17 mouse cellular contexts compared by ENCODE assay signal in genomic region chr8:12504240-12504639, GRCm38 (mm10).
DNase-seq lines count a peak whose midpoint lies in the region; ATAC-seq and TF ChIP-seq lines count a peak whose summit lies in the region.
"Had no signal": no experiment of that assay in that cellular context is flagged by ENCODE, and none has a peak within 500 bp of the region (broad histone marks: within the 10 kb centered on the region; RNA-seq: fewer than 3 reads in every experiment).

No protein-coding gene starts in this region.

- H3K36me3 ChIP-seq in E14TG2a.4 (ENCODE audit: insufficient read depth, low read length) (no peaks in the 10 kb centered on the region), ES-E14 (ENCODE audit: control insufficient read depth, insufficient read depth, low read length, poor library complexity, severe bottlenecking) (no peaks in the 10 kb centered on the region)
- H3K36me3 ChIP-seq in embryonic facial prominence, embryonic 11.5 days (replicated peaks; ENCODE audit: control insufficient read depth, insufficient read depth, low read depth, low read length): no peaks in the 10 kb centered on the region
- H3K36me3 ChIP-seq in hindbrain, embryonic 14.5 days (replicated peaks; ENCODE audit: control insufficient read depth, insufficient read depth): no peaks in the 10 kb centered on the region
- H3K36me3 ChIP-seq in heart, adult 2 months (ENCODE audit: control insufficient read depth, insufficient read depth, low read length): no peaks in the 10 kb centered on the region
- H3K36me3 ChIP-seq in lung, postnatal 0 days (ENCODE audit: insufficient read depth, low read length): no peaks in the 10 kb centered on the region
- H3K36me3 ChIP-seq: heart, embryonic 13.5 days; limb, embryonic 10.5 days; liver, embryonic 12.5 days; lung, embryonic 15.5 days had no signal

- no peak overlapping the region for H3K4me2 ChIP-seq in embryonic facial prominence, embryonic 11.5 days (ENCODE audit: low read depth, low read length)
- H3K4me2 ChIP-seq in hindbrain, embryonic 14.5 days (replicated peaks): peak overlapping the region; percentile 22; the same call in 1 of the 2 replicates
- H3K4me2 ChIP-seq in lung, postnatal 0 days (replicated peaks; ENCODE audit: low read depth, low read length): no peak overlapping the region
- H3K4me2 ChIP-seq: heart, embryonic 13.5 days; liver, embryonic 12.5 days; lung, embryonic 15.5 days had no signal

- no peak for ATAC-seq in embryonic facial prominence, embryonic 11.5 days (replicated peaks; ENCODE audit: insufficient number of reproducible peaks, low FRiP score, low TSS enrichment, low read depth)
- no peak for ATAC-seq in hindbrain, embryonic 14.5 days (ENCODE audit: low FRiP score)
- ATAC-seq in lung, postnatal 0 days: no peak
- ATAC-seq: liver, embryonic 12.5 days had no signal

- peak overlapping the region; percentile 41 for H3K4me3 ChIP-seq in E14TG2a.4 (replicated peaks; ENCODE audit: low read length)
- H3K4me3 ChIP-seq in ES-E14 (ENCODE audit: insufficient read depth in 1 of 2, low read depth in 1 of 2, low read length in 2 of 2, poor library complexity in 1 of 2, severe bottlenecking in 1 of 2): peak overlapping the region in 1 of 2 experiments; percentile 22; a peak in 2 of 4 replicates
- H3K4me3 ChIP-seq in embryonic facial prominence, embryonic 11.5 days (ENCODE audit: low read depth, low read length): no peak overlapping the region
- H3K4me3 ChIP-seq in hindbrain, embryonic 14.5 days (replicated peaks; ENCODE audit: low read length): no peak overlapping the region
- no peak overlapping the region for H3K4me3 ChIP-seq in heart, adult 2 months
- no peak overlapping the region for H3K4me3 ChIP-seq in lung, postnatal 0 days (ENCODE audit: low read depth, low read length)
- H3K4me3 ChIP-seq: heart, embryonic 13.5 days; limb, embryonic 10.5 days; liver, embryonic 12.5 days; lung, embryonic 15.5 days; myocyte had no signal

- H3K4me1 ChIP-seq in E14TG2a.4 (replicated peaks; ENCODE audit: low read depth, low read length) (peaks cover 93% of the 10 kb centered on the region), ES-E14 (ENCODE audit: control insufficient read depth in 2 of 2, insufficient read depth in 2 of 2, low read length in 2 of 2, poor library complexity in 1 of 2) (peaks cover 16 to 36% of the 10 kb centered on the region in 2 experiments)
- H3K4me1 ChIP-seq in embryonic facial prominence, embryonic 11.5 days (ENCODE audit: control insufficient read depth, insufficient read depth, low read length): peaks cover 2% of the 10 kb centered on the region; the same call in 1 of the 2 replicates
- H3K4me1 ChIP-seq in hindbrain, embryonic 14.5 days (replicated peaks; ENCODE audit: control insufficient read depth, insufficient read depth, low read length): peaks cover 20% of the 10 kb centered on the region
- no peaks in the 10 kb centered on the region for H3K4me1 ChIP-seq in heart, adult 2 months (ENCODE audit: control insufficient read depth, insufficient read depth, low read length)
- H3K4me1 ChIP-seq in lung, postnatal 0 days (ENCODE audit: insufficient read depth, low read depth, low read length): no peaks in the 10 kb centered on the region
- H3K4me1 ChIP-seq: liver, embryonic 12.5 days; lung, embryonic 15.5 days had no signal

- H3K9ac ChIP-seq in ES-E14 (ENCODE audit: insufficient read depth, low read depth, low read length, poor library complexity, severe bottlenecking): peak overlapping the region; percentile 28; the same call in 1 of the 2 replicates
- no peak overlapping the region for H3K9ac ChIP-seq in embryonic facial prominence, embryonic 11.5 days (replicated peaks; ENCODE audit: low read length)
- H3K9ac ChIP-seq in hindbrain, embryonic 14.5 days: no peak overlapping the region
- no peak overlapping the region for H3K9ac ChIP-seq in heart, adult 2 months (ENCODE audit: low read depth, low read length)
- no peak overlapping the region for H3K9ac ChIP-seq in lung, postnatal 0 days (replicated peaks; ENCODE audit: low read depth)
- H3K9ac ChIP-seq: heart, embryonic 13.5 days; liver, embryonic 12.5 days; lung, embryonic 15.5 days had no signal

- no peak for TF ChIP-seq CTCF in E14TG2a.4 (conservative IDR thresholded peaks at IDR 0.05; ENCODE audit: low read length)
- no peak for TF ChIP-seq CTCF in heart, adult 2 months (IDR thresholded peaks at IDR 0.05)
- no peak for TF ChIP-seq CTCF in lung, postnatal 0 days (IDR thresholded peaks at IDR 0.05)

- TF ChIP-seq EP300 in heart, adult 2 months (IDR thresholded peaks at IDR 0.05; ENCODE audit: insufficient read depth, low read depth, low read length): no peak
- TF ChIP-seq EP300 in lung, postnatal 0 days (IDR thresholded peaks at IDR 0.05): no peak

- intact Hi-C loops in heart, adult 2 months (cut with DNase I): no loop called here

- H3K9me3 ChIP-seq in E14TG2a.4 (ENCODE audit: low read length): no peaks in the 10 kb centered on the region
- no peaks in the 10 kb centered on the region for H3K9me3 ChIP-seq in ES-E14 (ENCODE audit: control insufficient read depth, insufficient read depth, low read depth, low read length)
- H3K9me3 ChIP-seq in embryonic facial prominence, embryonic 11.5 days (replicated peaks; ENCODE audit: control insufficient read depth, low read length): no peaks in the 10 kb centered on the region
- no peaks in the 10 kb centered on the region for H3K9me3 ChIP-seq in hindbrain, embryonic 14.5 days (ENCODE audit: control insufficient read depth, low read length)
- no peaks in the 10 kb centered on the region for H3K9me3 ChIP-seq in lung, postnatal 0 days (ENCODE audit: low read length)
- H3K9me3 ChIP-seq: heart, embryonic 13.5 days; limb, embryonic 10.5 days; liver, embryonic 12.5 days; lung, embryonic 15.5 days had no signal

- H3K27ac ChIP-seq in ES-E14 (ENCODE audit: insufficient read depth, low read depth, low read length, poor library complexity, severe bottlenecking): peak overlapping the region; percentile 88; the same call in 1 of the 2 replicates
- H3K27ac ChIP-seq in embryonic facial prominence, embryonic 11.5 days (replicated peaks; ENCODE audit: low read depth, low read length): no peak overlapping the region
- H3K27ac ChIP-seq in hindbrain, embryonic 14.5 days: no peak overlapping the region
- H3K27ac ChIP-seq in heart, adult 2 months: no peak overlapping the region
- no peak overlapping the region for H3K27ac ChIP-seq in lung, postnatal 0 days (ENCODE audit: low read length)
- H3K27ac ChIP-seq: heart, embryonic 13.5 days; limb, embryonic 10.5 days; liver, embryonic 12.5 days; lung, embryonic 15.5 days had no signal

- no peak for DNase-seq in ES-E14 (ENCODE audit: low read depth, low spot score)
- DNase-seq in embryonic facial prominence, embryonic 11.5 days (ENCODE audit: low spot score): peak; percentile 43
- no peak for DNase-seq in hindbrain, embryonic 14.5 days (ENCODE audit: low spot score)
- DNase-seq in adrenal gland, adult 2 months: no peak
- no peak for DNase-seq in heart, adult 2 months
- no peak for DNase-seq in lung, postnatal 0 days (ENCODE audit: low spot score)
- DNase-seq in thymus, adult 18-20 months: no peak
- DNase-seq: cerebellum, adult 11-12 months; gastrocnemius, postnatal 25 days; kidney, adult 18-20 months; kidney, postnatal 14 days had no signal

- H3K27me3 ChIP-seq in E14TG2a.4 (ENCODE audit: insufficient read depth, low read length): peaks cover 7% of the 10 kb centered on the region
- H3K27me3 ChIP-seq in embryonic facial prominence, embryonic 11.5 days (ENCODE audit: control insufficient read depth, insufficient read depth, low read length): peaks cover 43% of the 10 kb centered on the region
- H3K27me3 ChIP-seq in hindbrain, embryonic 14.5 days (ENCODE audit: control insufficient read depth, insufficient read depth, low read length): peaks cover 47% of the 10 kb centered on the region
- H3K27me3 ChIP-seq in heart, adult 2 months (ENCODE audit: control insufficient read depth, insufficient read depth, low read length): peaks cover 15% of the 10 kb centered on the region
- peaks cover 46% of the 10 kb centered on the region for H3K27me3 ChIP-seq in lung, postnatal 0 days (replicated peaks; ENCODE audit: insufficient read depth, low read length)

- H3K79me2 ChIP-seq in heart, adult 2 months (replicated peaks; ENCODE audit: control insufficient read depth, insufficient read depth, low read length): no peaks in the 10 kb centered on the region

- 0% methylated on average over 11 of the region's 11 CpGs for WGBS in embryonic facial prominence, embryonic 11.5 days
- WGBS in hindbrain, embryonic 14.5 days: 1% methylated on average over 11 of the region's 11 CpGs
- WGBS in heart, adult 2 months: 4% methylated on average over 11 of the region's 11 CpGs
- WGBS in lung, postnatal 0 days: 5% methylated on average over 11 of the region's 11 CpGs

- in situ Hi-C loops in ES-E14 (cut with MboI; ENCODE audit: low sequenced_read_pairs in 2 of 2, unreplicated experiment in 2 of 2): no loop called here

- TF ChIP-seq POLR2A in heart, adult 2 months (IDR thresholded peaks at IDR 0.05; ENCODE audit: insufficient read depth, low read depth, low read length): no peak

TF ChIP-seq in ES-E14, 5 proteins besides CTCF, POLR2A, EP300 and RAD21:
- TF ChIP-seq ZNF384 (IDR thresholded peaks at IDR 0.05; ENCODE audit: low read depth, low read length) (peak; percentile 68; the same call in 1 of the 2 replicates), MAFK (IDR thresholded peaks at IDR 0.05; ENCODE audit: insufficient read depth, low read depth, low read length) (no peak), CHD2 (IDR thresholded peaks at IDR 0.05; ENCODE audit: low read depth, low read length) (no peak), HCFC1 (IDR thresholded peaks at IDR 0.05; ENCODE audit: borderline replicate concordance, insufficient read depth, low read length) (no peak), ZC3H11A (IDR thresholded peaks at IDR 0.05; ENCODE audit: borderline replicate concordance, low read depth, low read length) (0 out of 2 replicates have a peak, but pooled peaks have one; percentile 2)
TF ChIP-seq in ES-E14: peak in this region for 2.
